Mouse (Mus musculus): ENCODE measurements at regions not wholly inside any gene's neighbourhood (a gene's known extent, or its start where the extent isn't known, plus 50 kb on each side); places are given as distances from the start of the nearest gene placed in this dataset.

DNA sequence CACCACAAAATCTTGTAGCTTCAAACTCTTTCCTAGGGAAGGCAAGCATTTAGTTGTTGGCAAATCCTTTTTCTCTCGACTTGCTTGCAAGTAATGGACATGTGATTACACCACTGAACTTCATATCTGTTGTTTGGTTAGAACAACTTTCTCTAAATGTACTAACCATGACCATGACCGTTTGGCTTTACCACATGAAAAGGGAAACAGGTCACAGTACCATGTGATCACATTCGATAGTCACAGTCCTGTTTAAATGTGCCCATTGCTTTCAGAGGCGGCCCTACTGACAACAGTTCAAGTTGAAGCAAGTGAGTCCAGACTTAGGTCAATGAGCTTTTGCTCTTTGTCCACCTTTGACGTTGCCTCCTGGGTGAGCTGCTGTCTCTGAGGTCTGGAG is 211.1 kb downstream of the Foxo1 start:
- no peaks in the 10 kb centered on the region for H3K9me3 ChIP-seq
- no peaks in the 10 kb centered on the region for H3K4me1 ChIP-seq
- H3K4me3 ChIP-seq (replicated peaks) = no peak overlapping the region
- H3K27me3 ChIP-seq (replicated peaks) = peaks cover 11% of the 10 kb centered on the region
- no peak for TF ChIP-seq FLI1 (IDR thresholded peaks at IDR 0.05; ENCODE audit: low read length)
- no peak for TF ChIP-seq GATA1 (IDR thresholded peaks at IDR 0.05; ENCODE audit: borderline replicate concordance, low read length)
- H3K36me3 ChIP-seq (replicated peaks; ENCODE audit: low read length) = no peaks in the 10 kb centered on the region

DNA sequence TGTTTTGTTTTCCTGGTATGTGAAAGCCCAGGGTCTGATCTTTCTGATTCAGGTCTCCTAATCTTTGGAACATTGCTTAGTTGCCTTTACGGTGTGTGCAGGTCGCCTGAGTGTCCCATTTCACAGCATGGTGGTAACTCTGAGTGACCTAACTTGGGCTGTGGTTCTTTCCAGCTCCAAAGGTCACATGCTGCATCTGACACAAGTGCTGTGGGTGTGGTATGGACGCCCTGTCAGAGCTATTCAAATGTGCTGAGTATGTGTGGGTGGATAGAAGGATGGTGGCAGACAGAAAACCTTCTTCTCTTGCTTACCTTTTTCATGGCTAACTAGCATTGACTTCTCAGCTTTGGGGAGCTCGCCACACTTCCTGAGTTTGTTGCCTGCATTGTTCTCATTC is 201.8 kb downstream of the Foxo1 start:
- H3K36me3 ChIP-seq (replicated peaks; ENCODE audit: low read length) = no peaks in the 10 kb centered on the region
- H3K4me3 ChIP-seq (replicated peaks) = no peak overlapping the region
- H3K27me3 ChIP-seq (replicated peaks) = peaks cover 4% of the 10 kb centered on the region
- peaks cover 23% of the 10 kb centered on the region for H3K9me3 ChIP-seq
- TF ChIP-seq GATA1 (IDR thresholded peaks at IDR 0.05; ENCODE audit: borderline replicate concordance, low read length) (no peak), FLI1 (IDR thresholded peaks at IDR 0.05; ENCODE audit: low read length) (no peak)
- H3K4me1 ChIP-seq = no peaks in the 10 kb centered on the region

DNA sequence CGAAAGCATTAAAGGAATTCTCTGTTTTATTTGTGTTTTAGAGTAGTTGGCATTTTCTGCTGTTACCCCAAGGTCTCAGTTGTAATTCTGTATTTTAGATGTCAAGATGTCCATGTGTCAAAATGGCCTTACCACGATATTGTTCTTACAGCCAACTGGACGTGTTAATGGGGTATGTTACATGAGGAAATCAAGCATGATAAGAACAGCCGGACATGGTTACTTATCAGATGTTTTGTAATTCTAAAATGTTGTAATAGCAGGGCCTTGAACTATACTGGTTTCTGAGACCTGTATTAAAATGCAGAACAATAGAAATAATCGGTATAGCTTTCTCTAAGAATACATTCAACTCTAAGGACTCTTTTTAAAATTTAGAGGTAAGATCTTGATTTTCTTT is 201.3 kb downstream of the Foxo1 start:
- no peak for TF ChIP-seq GATA1 (IDR thresholded peaks at IDR 0.05; ENCODE audit: borderline replicate concordance, low read length)
- no peak for TF ChIP-seq FLI1 (IDR thresholded peaks at IDR 0.05; ENCODE audit: low read length)
- H3K4me3 ChIP-seq (replicated peaks) = no peak overlapping the region
- peaks cover 8% of the 10 kb centered on the region for H3K27me3 ChIP-seq (replicated peaks)
- no peaks in the 10 kb centered on the region for H3K36me3 ChIP-seq (replicated peaks; ENCODE audit: low read length)
- H3K9me3 ChIP-seq = peaks cover 27% of the 10 kb centered on the region
- H3K4me1 ChIP-seq = no peaks in the 10 kb centered on the region

DNA sequence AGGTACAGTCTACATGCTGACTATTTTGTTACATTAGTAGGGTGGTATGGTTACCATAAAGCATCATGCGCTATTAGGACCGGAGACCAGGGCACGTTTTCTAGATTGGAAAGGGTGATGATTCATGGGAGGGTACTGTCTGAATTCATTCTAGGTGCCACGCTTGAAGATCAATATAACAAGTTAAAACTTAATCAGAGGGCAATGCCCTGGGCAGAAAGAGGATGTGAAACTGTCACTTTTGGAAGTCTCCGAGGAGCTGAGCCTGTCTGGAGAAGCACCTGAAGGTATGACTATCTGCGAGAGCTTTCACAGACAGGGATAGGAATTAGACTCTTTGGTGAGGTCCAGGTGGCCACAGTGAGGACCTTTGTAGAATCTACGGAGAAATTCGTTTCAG is 200.2 kb downstream of the Foxo1 start:
- Histone ChIP-seq H3K36me3 (replicated peaks; ENCODE audit: low read length) (no peaks in the 10 kb centered on the region), H3K4me1 (no peaks in the 10 kb centered on the region), H3K27me3 (replicated peaks) (peaks cover 8% of the 10 kb centered on the region), H3K4me3 (replicated peaks) (no peak overlapping the region), H3K9me3 (peaks cover 27% of the 10 kb centered on the region)
- no peak for TF ChIP-seq GATA1 (IDR thresholded peaks at IDR 0.05; ENCODE audit: borderline replicate concordance, low read length)
- no peak for TF ChIP-seq FLI1 (IDR thresholded peaks at IDR 0.05; ENCODE audit: low read length)

DNA sequence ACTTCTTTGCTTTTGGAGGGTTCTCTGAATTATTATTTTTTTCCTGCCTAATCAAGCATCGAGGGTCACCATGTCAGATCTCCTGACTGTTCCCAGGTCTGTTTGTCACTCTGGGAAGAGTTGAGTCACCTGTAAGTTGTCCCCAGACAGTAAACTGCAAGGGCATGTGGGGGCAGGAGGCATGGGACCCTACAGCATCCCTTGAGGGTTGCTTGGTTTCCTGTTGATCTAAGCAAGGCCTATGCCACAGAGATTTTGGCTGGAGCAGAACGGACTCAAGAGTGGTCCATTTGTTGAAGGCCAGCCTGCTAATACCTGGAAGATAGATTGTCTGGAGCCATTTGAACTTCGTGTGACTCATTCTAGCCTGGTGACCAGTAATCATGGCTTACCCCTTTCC is 199.7 kb downstream of the Foxo1 start:
- H3K36me3 ChIP-seq (replicated peaks; ENCODE audit: low read length) = no peaks in the 10 kb centered on the region
- peaks cover 8% of the 10 kb centered on the region for H3K27me3 ChIP-seq (replicated peaks)
- H3K9me3 ChIP-seq = peaks cover 27% of the 10 kb centered on the region
- TF ChIP-seq GATA1 (IDR thresholded peaks at IDR 0.05; ENCODE audit: borderline replicate concordance, low read length) (no peak), FLI1 (IDR thresholded peaks at IDR 0.05; ENCODE audit: low read length) (no peak)
- no peaks in the 10 kb centered on the region for H3K4me1 ChIP-seq
- H3K4me3 ChIP-seq (replicated peaks) = no peak overlapping the region

DNA sequence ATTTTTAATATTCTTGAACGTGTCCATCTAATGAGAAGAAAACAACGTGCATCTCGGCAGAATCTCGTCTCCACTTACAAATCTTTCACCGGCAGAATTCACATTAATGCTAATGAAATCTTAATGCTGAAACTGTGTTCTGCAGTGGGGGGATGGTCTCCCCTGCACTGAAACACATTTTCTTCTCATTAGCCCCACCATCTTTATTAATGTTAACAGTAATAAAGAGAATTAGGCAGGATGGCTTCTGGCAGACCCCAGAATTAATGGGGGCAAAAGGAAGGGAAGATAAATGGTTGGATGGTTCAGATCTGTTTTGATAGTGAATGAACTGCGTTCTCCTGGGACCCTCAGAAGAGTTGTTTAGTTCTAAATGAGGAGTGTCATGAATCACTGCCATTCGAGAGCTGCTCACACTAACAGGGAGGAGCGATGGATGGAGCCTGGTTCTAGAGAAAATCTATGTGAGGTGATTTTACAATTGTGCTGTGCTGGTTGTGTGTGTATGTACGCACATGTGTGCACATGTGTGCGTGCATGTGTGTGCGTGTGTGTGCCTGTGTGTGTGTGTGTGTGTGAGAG is 198.9 kb downstream of the Foxo1 start:
- Histone ChIP-seq H3K36me3 (replicated peaks; ENCODE audit: low read length) (no peaks in the 10 kb centered on the region), H3K4me3 (replicated peaks) (no peak overlapping the region), H3K9me3 (peaks cover 27% of the 10 kb centered on the region), H3K27me3 (replicated peaks) (peaks cover 8% of the 10 kb centered on the region), H3K4me1 (no peaks in the 10 kb centered on the region)
- no peak for TF ChIP-seq GATA1 (IDR thresholded peaks at IDR 0.05; ENCODE audit: borderline replicate concordance, low read length)
- TF ChIP-seq FLI1 (IDR thresholded peaks at IDR 0.05; ENCODE audit: low read length) = no peak

DNA sequence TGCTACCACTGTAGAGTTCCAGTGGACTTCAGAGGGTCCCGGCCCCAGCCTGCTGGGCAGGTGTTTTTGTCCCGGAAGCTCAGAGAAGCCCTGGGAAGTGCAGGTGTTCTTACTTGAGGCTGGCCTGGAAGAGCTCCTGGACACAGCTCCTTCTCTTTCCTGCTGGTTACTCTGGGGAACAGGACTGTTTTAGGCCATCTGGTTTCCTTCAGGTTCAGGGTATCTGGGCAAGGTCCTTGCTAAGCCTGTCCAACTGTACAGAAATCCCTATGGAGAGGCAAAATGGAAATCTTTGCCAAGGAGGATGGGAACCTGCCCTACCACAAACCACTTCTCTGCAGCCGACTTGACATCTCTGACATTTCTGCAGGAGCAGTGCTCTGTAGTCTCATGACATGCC is 198.4 kb downstream of the Foxo1 start:
- no peaks in the 10 kb centered on the region for H3K36me3 ChIP-seq (replicated peaks; ENCODE audit: low read length)
- H3K4me3 ChIP-seq (replicated peaks) = no peak overlapping the region
- no peaks in the 10 kb centered on the region for H3K4me1 ChIP-seq
- H3K9me3 ChIP-seq = peaks cover 24% of the 10 kb centered on the region
- peaks cover 8% of the 10 kb centered on the region for H3K27me3 ChIP-seq (replicated peaks)
- TF ChIP-seq GATA1 (IDR thresholded peaks at IDR 0.05; ENCODE audit: borderline replicate concordance, low read length) (no peak), FLI1 (IDR thresholded peaks at IDR 0.05; ENCODE audit: low read length) (no peak)

DNA sequence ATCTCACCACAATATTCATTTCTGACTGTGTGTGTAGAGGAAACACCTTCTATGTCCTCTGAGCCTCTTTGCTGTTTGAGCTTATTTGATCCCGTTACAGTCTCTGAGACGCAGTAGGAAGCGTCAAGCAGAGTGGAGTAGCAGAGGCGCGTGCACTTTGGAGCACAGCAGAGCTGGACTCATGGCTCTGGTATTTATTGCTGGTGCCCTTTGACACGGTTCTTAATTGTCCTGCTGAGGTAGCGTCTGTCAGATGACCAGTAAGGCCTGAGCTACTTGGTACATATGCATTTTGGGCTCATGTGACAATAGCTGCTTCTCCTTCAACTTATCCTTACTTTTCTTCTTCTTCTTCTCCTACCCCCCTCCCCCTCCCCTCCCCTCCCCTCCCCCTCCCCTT is 195.8 kb downstream of the Foxo1 start:
- TF ChIP-seq FLI1 (IDR thresholded peaks at IDR 0.05; ENCODE audit: low read length) = no peak
- TF ChIP-seq GATA1 (IDR thresholded peaks at IDR 0.05; ENCODE audit: borderline replicate concordance, low read length) = no peak
- Histone ChIP-seq H3K4me1 (no peaks in the 10 kb centered on the region), H3K4me3 (replicated peaks) (no peak overlapping the region), H3K9me3 (peaks cover 13% of the 10 kb centered on the region), H3K27me3 (replicated peaks) (peaks cover 9% of the 10 kb centered on the region), H3K36me3 (replicated peaks; ENCODE audit: low read length) (no peaks in the 10 kb centered on the region)

DNA sequence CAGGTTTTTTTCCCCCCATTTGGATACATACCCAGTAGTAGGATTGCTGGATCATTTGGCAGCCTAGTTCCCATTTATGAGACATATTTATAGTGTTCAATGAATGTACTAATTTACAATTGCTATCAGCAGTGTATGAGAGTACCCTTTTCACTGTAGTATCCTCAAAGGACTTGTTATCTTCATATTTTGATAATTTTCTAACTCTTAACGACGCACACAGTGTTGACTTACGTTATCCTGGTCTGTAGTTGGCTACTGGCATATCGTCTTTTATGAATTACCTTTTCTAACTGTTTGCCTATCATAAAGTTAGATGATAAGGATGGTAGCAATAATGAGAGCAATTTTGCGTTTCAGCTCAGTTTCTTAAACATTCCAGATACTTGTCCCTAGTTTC is 186.8 kb downstream of the Foxo1 start:
- TF ChIP-seq FLI1 (IDR thresholded peaks at IDR 0.05; ENCODE audit: low read length) (no peak), GATA1 (IDR thresholded peaks at IDR 0.05; ENCODE audit: borderline replicate concordance, low read length) (no peak)
- Histone ChIP-seq H3K9me3 (peaks cover 7% of the 10 kb centered on the region), H3K36me3 (replicated peaks; ENCODE audit: low read length) (no peaks in the 10 kb centered on the region), H3K27me3 (replicated peaks) (peaks cover 4% of the 10 kb centered on the region), H3K4me1 (peaks cover 6% of the 10 kb centered on the region; the same call in 1 of the 2 replicates), H3K4me3 (replicated peaks) (no peak overlapping the region)

DNA sequence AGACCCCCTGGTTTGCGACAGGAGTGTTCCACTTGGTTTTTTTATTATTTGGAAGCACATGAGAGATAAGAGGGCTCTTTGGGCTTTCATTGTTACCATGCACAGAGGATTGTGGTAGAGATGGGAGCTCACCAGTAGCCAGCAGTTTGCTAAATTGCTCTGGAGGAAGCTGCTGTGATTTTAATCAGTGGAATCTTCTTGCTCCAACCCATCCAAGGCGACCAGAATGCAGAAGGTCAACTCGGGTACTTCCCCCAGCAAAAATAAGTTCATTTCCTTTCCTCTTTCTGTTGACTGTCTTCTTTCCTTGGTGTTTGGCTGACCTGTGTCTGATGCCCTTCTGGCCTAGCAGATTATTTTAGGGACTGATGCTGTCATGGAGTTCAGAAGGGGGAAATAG is 184.9 kb downstream of the Foxo1 start:
- Histone ChIP-seq H3K27me3 (replicated peaks) (peaks cover 4% of the 10 kb centered on the region), H3K4me1 (no peaks in the 10 kb centered on the region), H3K9me3 (peaks cover 10% of the 10 kb centered on the region), H3K4me3 (replicated peaks) (no peak overlapping the region), H3K36me3 (replicated peaks; ENCODE audit: low read length) (no peaks in the 10 kb centered on the region)
- TF ChIP-seq GATA1 (IDR thresholded peaks at IDR 0.05; ENCODE audit: borderline replicate concordance, low read length) (no peak), FLI1 (IDR thresholded peaks at IDR 0.05; ENCODE audit: low read length) (no peak)

DNA sequence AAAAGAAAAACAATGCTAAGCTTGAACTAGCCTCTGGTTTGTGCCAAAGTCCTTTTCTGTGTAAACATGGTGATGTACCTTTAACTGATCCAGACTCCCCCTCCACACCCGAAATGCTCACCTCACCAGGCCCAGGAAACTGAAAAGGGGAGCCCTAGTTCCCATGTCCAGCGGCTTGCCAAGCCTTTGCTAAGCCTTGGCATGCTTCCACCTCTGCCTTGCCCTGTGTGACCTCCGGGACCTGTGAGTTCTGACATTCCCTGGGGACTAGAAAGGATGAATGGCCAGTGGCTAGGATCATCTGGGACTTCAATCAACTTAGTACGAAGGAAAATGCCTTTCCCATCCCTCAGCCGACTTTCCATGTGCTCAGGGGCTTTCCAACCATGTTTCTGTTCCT is 184.2 kb downstream of the Foxo1 start:
- Histone ChIP-seq H3K4me3 (replicated peaks) (no peak overlapping the region), H3K27me3 (replicated peaks) (peaks cover 7% of the 10 kb centered on the region), H3K4me1 (no peaks in the 10 kb centered on the region), H3K9me3 (peaks cover 10% of the 10 kb centered on the region), H3K36me3 (replicated peaks; ENCODE audit: low read length) (no peaks in the 10 kb centered on the region)
- no peak for TF ChIP-seq GATA1 (IDR thresholded peaks at IDR 0.05; ENCODE audit: borderline replicate concordance, low read length)
- TF ChIP-seq FLI1 (IDR thresholded peaks at IDR 0.05; ENCODE audit: low read length) = no peak

All from megakaryocyte, embryonic 14.5 days (primary cell).